31 mouse cellular contexts compared by ENCODE assay signal in genomic region chr4:40212177-40212576, GRCm38 (mm10).
"Had no signal": no experiment of that assay in that cellular context is flagged by ENCODE, and none has a peak within 500 bp of the region (broad histone marks: within the 10 kb centered on the region; RNA-seq: fewer than 3 reads in every experiment).

No protein-coding gene starts in this region.

- H3K27me3 ChIP-seq: limb, embryonic 12.5 days; limb, embryonic 13.5 days; limb, embryonic 15.5 days; liver, embryonic 12.5 days; liver, embryonic 13.5 days; liver, embryonic 15.5 days; lung, embryonic 15.5 days; megakaryocyte, embryonic 14.5 days; midbrain, embryonic 12.5 days; midbrain, embryonic 13.5 days; midbrain, embryonic 15.5 days; neural tube, embryonic 12.5 days; neural tube, embryonic 13.5 days had no signal

- H3K4me3 ChIP-seq: limb, embryonic 10.5 days; limb, embryonic 12.5 days; limb, embryonic 13.5 days; limb, embryonic 15.5 days; liver, embryonic 12.5 days; liver, embryonic 13.5 days; liver, embryonic 15.5 days; lung, embryonic 15.5 days; megakaryocyte, embryonic 14.5 days; midbrain, embryonic 10.5 days; midbrain, embryonic 12.5 days; midbrain, embryonic 13.5 days; midbrain, embryonic 15.5 days; myocyte; neural tube, embryonic 12.5 days; neural tube, embryonic 13.5 days had no signal

- H3K4me1 ChIP-seq: limb, embryonic 10.5 days; limb, embryonic 12.5 days; limb, embryonic 13.5 days; limb, embryonic 15.5 days; liver, embryonic 12.5 days; liver, embryonic 13.5 days; liver, embryonic 15.5 days; lung, embryonic 15.5 days; midbrain, embryonic 10.5 days; midbrain, embryonic 12.5 days; midbrain, embryonic 13.5 days; midbrain, embryonic 15.5 days; neural tube, embryonic 12.5 days; neural tube, embryonic 13.5 days had no signal

- H3K27ac ChIP-seq: limb, embryonic 10.5 days; limb, embryonic 12.5 days; limb, embryonic 13.5 days; limb, embryonic 15.5 days; liver, embryonic 12.5 days; liver, embryonic 13.5 days; liver, embryonic 14.5 days; liver, embryonic 15.5 days; lung, embryonic 15.5 days; macrophage; midbrain, embryonic 10.5 days; midbrain, embryonic 12.5 days; midbrain, embryonic 13.5 days; midbrain, embryonic 15.5 days; neural tube, embryonic 12.5 days; neural tube, embryonic 13.5 days had no signal

- H3K36me3 ChIP-seq: limb, embryonic 10.5 days; liver, embryonic 12.5 days; midbrain, embryonic 10.5 days; midbrain, embryonic 12.5 days; midbrain, embryonic 13.5 days; midbrain, embryonic 15.5 days; neural tube, embryonic 12.5 days; neural tube, embryonic 13.5 days had no signal

- ATAC-seq: liver, embryonic 12.5 days; liver, postnatal 0 days; lung, postnatal 0 days; midbrain, embryonic 13.5 days; midbrain, embryonic 15.5 days; midbrain, embryonic 16.5 days had no signal

- H3K9ac ChIP-seq: limb, embryonic 12.5 days; limb, embryonic 13.5 days; limb, embryonic 15.5 days; liver, embryonic 12.5 days; liver, embryonic 13.5 days; liver, embryonic 14.5 days; liver, embryonic 15.5 days; liver, postnatal 0 days; lung, embryonic 14.5 days; lung, embryonic 15.5 days; midbrain, embryonic 12.5 days; midbrain, embryonic 13.5 days; midbrain, embryonic 15.5 days; neural tube, embryonic 12.5 days; neural tube, embryonic 13.5 days had no signal

- DNase-seq: left cerebral cortex, postnatal 4 days; liver; liver, embryonic 13.5 days; liver, postnatal 0 days; lung, adult 18-20 months; lung, adult 2 months; lung, embryonic 14.5 days; lung, postnatal 10 days; lung, postnatal 14 days; lung, postnatal 36 days; lung, postnatal 4 days; midbrain, embryonic 14.5 days had no signal
